Mouse (Mus musculus) liver, postnatal 0 days (tissue): ENCODE measurements around the gene Tmem88b.

Source experiments
- CTCF ChIP-seq: sonication (generic); IDR thresholded peaks from 2 replicates; pipeline ENCODE4 v1.5.1; 2016; ENCODE audit warnings: antibody characterized with exemption, low read depth
- EP300 ChIP-seq: IDR thresholded peaks from 2 replicates; pipeline ENCODE4 v1.6.1; 2016; ENCODE audit warnings: antibody characterized with exemption, low read depth, mild to moderate bottlenecking

- no peak for TF ChIP-seq CTCF
- TF ChIP-seq EP300, result no peak
These were observed 4.4 kb upstream of the Tmem88b start, which contains the start of gene Ankrd65 for GRCm38 (mm10) chr4:155790021-155790489.
